ENCODE assay signal across 17 mouse cellular contexts in genomic region chr1:37665539-37666323, GRCm38 (mm10). TPM values are rescaled to one million over a fixed set of nuclear protein-coding genes. Genes with fewer than 3 reads are reported as not detected.
A peak's percentile ranks its signal among the peaks of the same experiment; 100 is the strongest.
DNase-seq lines count a peak whose midpoint lies in the region; ATAC-seq and TF ChIP-seq lines count a peak whose summit lies in the region.
"Had no signal": no experiment of that assay in that cellular context is flagged by ENCODE, and none has a peak within 500 bp of the region (broad histone marks: within the 10 kb centered on the region; RNA-seq: fewer than 3 reads in every experiment).

No protein-coding gene starts in this region.

- TF ChIP-seq RAD21 in CH12.LX (IDR thresholded peaks at IDR 0.05; ENCODE audit: low read depth, low read length) = no peak

- no peaks in the 10 kb centered on the region for H3K4me1 ChIP-seq in kidney, adult 2 months (ENCODE audit: control insufficient read depth, insufficient read depth, low read length)
- H3K4me1 ChIP-seq in kidney, embryonic 16.5 days (ENCODE audit: insufficient read depth, low read length) = no peaks in the 10 kb centered on the region
- peaks cover 0 to 17% of the 10 kb centered on the region in 2 experiments; a peak in 2 of 4 replicates for H3K4me1 ChIP-seq in CH12.LX (ENCODE audit: control insufficient read depth in 1 of 2, insufficient read depth in 2 of 2)
- no peaks in the 10 kb centered on the region; the same call in 1 of the 2 replicates for H3K4me1 ChIP-seq in intestine, postnatal 0 days (replicated peaks; ENCODE audit: control insufficient read depth, insufficient read depth, low read length)
- H3K4me1 ChIP-seq in forebrain, embryonic 14.5 days (ENCODE audit: control insufficient read depth, insufficient read depth, low read length) = no peaks in the 10 kb centered on the region
- H3K4me1 ChIP-seq: hindbrain, embryonic 12.5 days had no signal

- WGBS in kidney, adult 2 months = 47% methylated on average over 14 of the region's 14 CpGs
- WGBS in kidney, embryonic 16.5 days = 53% methylated on average over 14 of the region's 14 CpGs
- WGBS in intestine, postnatal 0 days = 26% methylated on average over 14 of the region's 14 CpGs
- WGBS in forebrain, embryonic 14.5 days = 35% methylated on average over 14 of the region's 14 CpGs

- no peak overlapping the region for H3K9ac ChIP-seq in kidney, embryonic 16.5 days (replicated peaks; ENCODE audit: low read length)
- H3K9ac ChIP-seq in CH12.LX (ENCODE audit: insufficient read depth, low read depth) = no peak overlapping the region
- H3K9ac ChIP-seq in intestine, postnatal 0 days (ENCODE audit: low read depth, low read length) = peak overlapping the region; percentile 52
- H3K9ac ChIP-seq in forebrain, embryonic 14.5 days (ENCODE audit: low read length) = no peak overlapping the region
- H3K9ac ChIP-seq: hindbrain, embryonic 12.5 days had no signal

- dilution Hi-C loops in CH12.LX (cut with MboI; ENCODE audit: extremely low pct_ligation_motif_present, extremely low pct_unique_long_range_greater_than_20kb, low sequenced_read_pairs) = no loop called here

- no peaks in the 10 kb centered on the region for H3K36me3 ChIP-seq in kidney, adult 2 months (ENCODE audit: control insufficient read depth, insufficient read depth, low read length)
- H3K36me3 ChIP-seq in kidney, embryonic 16.5 days (ENCODE audit: insufficient read depth, low read length) = no peaks in the 10 kb centered on the region
- no peaks in the 10 kb centered on the region for H3K36me3 ChIP-seq in CH12.LX (replicated peaks in 1 of 2; ENCODE audit: control insufficient read depth in 1 of 2, insufficient read depth in 1 of 2, low read length in 1 of 2)
- no peaks in the 10 kb centered on the region for H3K36me3 ChIP-seq in intestine, postnatal 0 days (ENCODE audit: control insufficient read depth, insufficient read depth)
- no peaks in the 10 kb centered on the region for H3K36me3 ChIP-seq in forebrain, embryonic 14.5 days (ENCODE audit: control insufficient read depth, insufficient read depth, low read length)
- H3K36me3 ChIP-seq: hindbrain, embryonic 12.5 days; limb, embryonic 10.5 days had no signal

- no peak for TF ChIP-seq POLR2A in kidney, adult 2 months (IDR thresholded peaks at IDR 0.05; ENCODE audit: low read depth, low read length)
- no peak for TF ChIP-seq POLR2A in CH12.LX (IDR thresholded peaks at IDR 0.05; ENCODE audit: low read depth, low read length)

- no peak overlapping the region for H3K4me3 ChIP-seq in kidney, adult 2 months (ENCODE audit: insufficient read depth, low read depth, low read length)
- no peak overlapping the region for H3K4me3 ChIP-seq in kidney, embryonic 16.5 days (ENCODE audit: low read length)
- H3K4me3 ChIP-seq in CH12.LX (replicated peaks in 1 of 3; ENCODE audit: low read depth in 2 of 3, low read length in 2 of 3, poor library complexity in 1 of 3) = no peak overlapping the region
- H3K4me3 ChIP-seq in intestine, postnatal 0 days (ENCODE audit: low read depth, low read length) = peak overlapping the region; percentile 42
- no peak overlapping the region for H3K4me3 ChIP-seq in forebrain, embryonic 14.5 days (ENCODE audit: low read depth, low read length)
- H3K4me3 ChIP-seq: erythroblast, embryonic 14.5 days; hindbrain, embryonic 12.5 days; limb, embryonic 10.5 days had no signal

- TF ChIP-seq CTCF in kidney, adult 2 months (conservative IDR thresholded peaks at IDR 0.05; ENCODE audit: insufficient read depth, insufficient read length, low read depth, low read length) = no peak
- TF ChIP-seq CTCF in CH12.LX (conservative IDR thresholded peaks at IDR 0.05 in 1 of 2, IDR thresholded peaks at IDR 0.05 in 1 of 2; ENCODE audit: low read depth in 2 of 2, low read length in 2 of 2) = no peak
- peak; percentile 20 for TF ChIP-seq CTCF in intestine, postnatal 0 days (IDR thresholded peaks at IDR 0.05; ENCODE audit: low read depth)

- no peak for ATAC-seq in kidney, embryonic 16.5 days (ENCODE audit: low FRiP score, low TSS enrichment)
- peak; percentile 86 for ATAC-seq in intestine, postnatal 0 days
- peak; percentile 69 for ATAC-seq in megakaryocyte progenitor cell, adult 5-6 weeks (replicated peaks; ENCODE audit: poor library complexity)
- ATAC-seq in forebrain, embryonic 14.5 days = no peak

- DNase-seq in kidney, adult 2 months = peak; percentile 9
- peak; percentile 42 for DNase-seq in CH12.LX (ENCODE audit: extremely low read depth)
- DNase-seq in forebrain, embryonic 14.5 days (ENCODE audit: low spot score) = no peak
- DNase-seq in cerebellum, adult 8-10 months = no peak
- no peak for DNase-seq in gastrocnemius, postnatal 10 days
- DNase-seq: cerebellum, postnatal 36 days; layer of hippocampus, adult 9-11 months had no signal

- no peak for TF ChIP-seq EP300 in CH12.LX (IDR thresholded peaks at IDR 0.05; ENCODE audit: low read length)

- no peaks in the 10 kb centered on the region for H3K27me3 ChIP-seq in kidney, adult 2 months (replicated peaks; ENCODE audit: control insufficient read depth, insufficient read depth, low read length)
- H3K27me3 ChIP-seq in kidney, embryonic 16.5 days (ENCODE audit: insufficient read depth, low read length) = no peaks in the 10 kb centered on the region
- peaks cover 7% of the 10 kb centered on the region for H3K27me3 ChIP-seq in CH12.LX (replicated peaks)
- no peaks in the 10 kb centered on the region for H3K27me3 ChIP-seq in intestine, postnatal 0 days (replicated peaks; ENCODE audit: control insufficient read depth, insufficient read depth, low read length)
- H3K27me3 ChIP-seq in forebrain, embryonic 14.5 days (replicated peaks; ENCODE audit: control insufficient read depth, insufficient read depth, low read length) = no peaks in the 10 kb centered on the region
- H3K27me3 ChIP-seq: hindbrain, embryonic 12.5 days had no signal

- H3K79me2 ChIP-seq in CH12.LX (replicated peaks; ENCODE audit: control insufficient read depth, extremely low read depth, insufficient read depth, poor library complexity, severe bottlenecking) = no peaks in the 10 kb centered on the region

- in situ Hi-C loops in CH12.LX (cut with MboI; ENCODE audit: low pct_ligation_motif_present, low pct_unique_long_range_greater_than_20kb, low sequenced_read_pairs) = no loop called here

- H3K27ac ChIP-seq in kidney, adult 2 months (ENCODE audit: insufficient read depth, low read depth, low read length) = no peak overlapping the region
- no peak overlapping the region for H3K27ac ChIP-seq in kidney, embryonic 16.5 days (ENCODE audit: low read length)
- H3K27ac ChIP-seq in CH12.LX (ENCODE audit: insufficient read depth, low read depth) = no peak overlapping the region
- H3K27ac ChIP-seq in intestine, postnatal 0 days (ENCODE audit: low read depth, low read length) = peak overlapping the region; percentile 84
- H3K27ac ChIP-seq in forebrain, embryonic 14.5 days (ENCODE audit: low read depth, low read length) = no peak overlapping the region
- H3K27ac ChIP-seq: hindbrain, embryonic 12.5 days; limb, embryonic 10.5 days; macrophage had no signal

- H3K9me3 ChIP-seq in kidney, embryonic 16.5 days (ENCODE audit: low read length) = no peaks in the 10 kb centered on the region
- no peaks in the 10 kb centered on the region for H3K9me3 ChIP-seq in CH12.LX (replicated peaks; ENCODE audit: low read length)
- H3K9me3 ChIP-seq in intestine, postnatal 0 days (ENCODE audit: control insufficient read depth) = no peaks in the 10 kb centered on the region
- no peaks in the 10 kb centered on the region for H3K9me3 ChIP-seq in forebrain, embryonic 14.5 days (replicated peaks; ENCODE audit: control insufficient read depth, low read length)
- H3K9me3 ChIP-seq: hindbrain, embryonic 12.5 days; limb, embryonic 10.5 days had no signal

- no peak overlapping the region for H3K4me2 ChIP-seq in kidney, embryonic 16.5 days (replicated peaks; ENCODE audit: low read depth, low read length)
- H3K4me2 ChIP-seq in CH12.LX (ENCODE audit: insufficient read depth, low read depth, poor library complexity, severe bottlenecking) = peak overlapping the region; percentile 3; the same call in 1 of the 2 replicates
- peak overlapping the region; percentile 73 for H3K4me2 ChIP-seq in intestine, postnatal 0 days (replicated peaks; ENCODE audit: low read depth)
- no peak overlapping the region for H3K4me2 ChIP-seq in forebrain, embryonic 14.5 days (ENCODE audit: low read length)
- H3K4me2 ChIP-seq: heart, embryonic 11.5 days; hindbrain, embryonic 12.5 days had no signal

TF ChIP-seq in CH12.LX, 34 proteins besides CTCF, POLR2A, EP300 and RAD21:
- TF ChIP-seq KAT2A (IDR thresholded peaks at IDR 0.05; ENCODE audit: insufficient replicate concordance, low read length) = no peak
- peak; percentile 39; the same call in 1 of the 2 replicates for TF ChIP-seq BHLHE40 (IDR thresholded peaks at IDR 0.05; ENCODE audit: low read depth, low read length)

RNA-seq across cellular contexts. Expression of gene 2010300C02Rik, which starts 54.2 kb away (rescaled TPM):
- polyA plus RNA-seq in kidney, adult 2 months (2012; rRNA removed) = 0.86 and 1.2 TPM in 2 replicates
- polyA plus RNA-seq in kidney, embryonic 16.5 days (2015; fragmentation: Nextera tagmentation; extraction: Ambion mirVana) = 2.4 and 2.6 TPM in 2 replicates
- total RNA-seq in CH12.LX (2012; rRNA removed) (0.21 and 0.25 TPM in 2 replicates), CH12.LX (2014; rRNA removed) (0.08 TPM in 1 of 2 replicates, not detected in the other)
- 0.09 and 0.19 TPM in 2 replicates for polyA plus RNA-seq in CH12.LX (2012; ENCODE audit: insufficient read length, low read depth)
- 7.2 and 7.8 TPM in 2 replicates for polyA plus RNA-seq in intestine, postnatal 0 days (2015; fragmentation: Nextera tagmentation; extraction: Ambion mirVana)
- total RNA-seq in megakaryocyte progenitor cell, adult 5-6 weeks (2015) = 0.05 and 0.39 TPM in 2 replicates
- 0.14 and 0.17 TPM in 2 replicates for total RNA-seq in megakaryocyte progenitor cell, adult 5-6 weeks (2017)
- 1.7 and 2.0 TPM in 2 replicates for polyA plus RNA-seq in forebrain, embryonic 14.5 days (2014; fragmentation: Nextera tagmentation; extraction: Ambion mirVana)
- under 1 TPM; 0.38 to 0.86 TPM for total RNA-seq in gastrocnemius, postnatal 10 days (2021)
- total RNA-seq: monocyte, adult 5-6 weeks had no signal
- polyA plus RNA-seq: C2C12, macrophage had no signal

Comparison
In these comparisons a context has a peak if more than half of its experiments do, and no peak if none do; other contexts are left out.
1. DNase-seq: peak in kidney, adult 2 months (single experiment) and CH12.LX (single experiment); none in forebrain, embryonic 14.5 days (single experiment), cerebellum, adult 8-10 months (single experiment) and gastrocnemius, postnatal 10 days (single experiment).
2. ATAC-seq: peak in intestine, postnatal 0 days (single experiment) and megakaryocyte progenitor cell, adult 5-6 weeks (single experiment); none in kidney, embryonic 16.5 days (single experiment) and forebrain, embryonic 14.5 days (single experiment).
3. H3K4me2 ChIP-seq: peak in CH12.LX (single experiment) and intestine, postnatal 0 days (single experiment); none in kidney, embryonic 16.5 days (single experiment) and forebrain, embryonic 14.5 days (single experiment).